Mouse (Mus musculus): ENCODE measurements around the gene Il34. TPM values are rescaled to one million over a fixed set of nuclear protein-coding genes. Genes with fewer than 3 reads are reported as not detected.

The Il34 gene
- polyA plus RNA-seq, 1 experiment from 2014 or later, result 1.2 TPM

- H3K4me2 ChIP-seq (replicated peaks; ENCODE audit: low read depth, low read length), result no peak overlapping the region
- H3K27me3 ChIP-seq (ENCODE audit: control insufficient read depth, insufficient read depth, low read length), result no peaks in the 10 kb centered on the region
- 38% methylated on average over 13 of the region's 13 CpGs for WGBS
- no peak overlapping the region for H3K9ac ChIP-seq (replicated peaks; ENCODE audit: low read depth, low read length)
- H3K27ac ChIP-seq (ENCODE audit: low read length), result no peak overlapping the region
- H3K4me1 ChIP-seq (ENCODE audit: control insufficient read depth, insufficient read depth, low read length), result peaks cover 3% of the 10 kb centered on the region; the same call in 1 of the 2 replicates
- H3K36me3 ChIP-seq (ENCODE audit: control insufficient read depth, insufficient read depth, low read length), result no peaks in the 10 kb centered on the region
- no peak overlapping the region for H3K4me3 ChIP-seq (ENCODE audit: low read depth, low read length)
- no peaks in the 10 kb centered on the region for H3K9me3 ChIP-seq (ENCODE audit: control insufficient read depth, low read depth, low read length)
- no peak for ATAC-seq (ENCODE audit: insufficient number of reproducible peaks, insufficient read depth, low FRiP score, low read depth)
Measured at GRCm38 (mm10) chr8:110750269-110750668, 55.5 kb downstream of the Il34 start.

GRCm38 (mm10) chr8:110749500-110750170 lies 56.1 kb downstream of the Il34 start:
- H3K27me3 ChIP-seq (ENCODE audit: control insufficient read depth, insufficient read depth, low read length), result no peaks in the 10 kb centered on the region
- H3K4me2 ChIP-seq (replicated peaks; ENCODE audit: low read depth, low read length), result no peak overlapping the region
- H3K9me3 ChIP-seq (ENCODE audit: control insufficient read depth, low read depth, low read length), result no peaks in the 10 kb centered on the region
- no peak overlapping the region for H3K4me3 ChIP-seq (ENCODE audit: low read depth, low read length)
- WGBS, result 53% methylated on average over 10 of the region's 10 CpGs
- no peaks in the 10 kb centered on the region for H3K4me1 ChIP-seq (ENCODE audit: control insufficient read depth, insufficient read depth, low read length)
- H3K36me3 ChIP-seq (ENCODE audit: control insufficient read depth, insufficient read depth, low read length), result no peaks in the 10 kb centered on the region
- no peak overlapping the region for H3K9ac ChIP-seq (replicated peaks; ENCODE audit: low read depth, low read length)
- no peak overlapping the region for H3K27ac ChIP-seq (ENCODE audit: low read length)
- ATAC-seq (ENCODE audit: insufficient number of reproducible peaks, insufficient read depth, low FRiP score, low read depth), result no peak

GRCm38 (mm10) chr8:110746661-110747060 lies 59.1 kb downstream of the Il34 start:
- Histone ChIP-seq H3K27me3 (ENCODE audit: control insufficient read depth, insufficient read depth, low read length) (no peaks in the 10 kb centered on the region), H3K9me3 (ENCODE audit: control insufficient read depth, low read depth, low read length) (no peaks in the 10 kb centered on the region), H3K4me3 (ENCODE audit: low read depth, low read length) (no peak overlapping the region), H3K36me3 (ENCODE audit: control insufficient read depth, insufficient read depth, low read length) (no peaks in the 10 kb centered on the region), H3K4me2 (replicated peaks; ENCODE audit: low read depth, low read length) (no peak overlapping the region), H3K4me1 (ENCODE audit: control insufficient read depth, insufficient read depth, low read length) (no peaks in the 10 kb centered on the region), H3K9ac (replicated peaks; ENCODE audit: low read depth, low read length) (no peak overlapping the region), H3K27ac (ENCODE audit: low read length) (no peak overlapping the region)
- 63% methylated on average over 9 of the region's 9 CpGs for WGBS
- ATAC-seq (ENCODE audit: insufficient number of reproducible peaks, insufficient read depth, low FRiP score, low read depth), result no peak

GRCm38 (mm10) chr8:110745162-110745561 lies 60.6 kb downstream of the Il34 start:
- Histone ChIP-seq H3K4me1 (ENCODE audit: control insufficient read depth, insufficient read depth, low read length) (no peaks in the 10 kb centered on the region), H3K4me2 (replicated peaks; ENCODE audit: low read depth, low read length) (no peak overlapping the region), H3K9me3 (ENCODE audit: control insufficient read depth, low read depth, low read length) (no peaks in the 10 kb centered on the region), H3K27ac (ENCODE audit: low read length) (no peak overlapping the region), H3K4me3 (ENCODE audit: low read depth, low read length) (no peak overlapping the region), H3K9ac (replicated peaks; ENCODE audit: low read depth, low read length) (no peak overlapping the region), H3K36me3 (ENCODE audit: control insufficient read depth, insufficient read depth, low read length) (no peaks in the 10 kb centered on the region; the same call in 1 of the 2 replicates), H3K27me3 (ENCODE audit: control insufficient read depth, insufficient read depth, low read length) (no peaks in the 10 kb centered on the region)
- WGBS, result 94% methylated on average over 10 of the region's 10 CpGs
- ATAC-seq (ENCODE audit: insufficient number of reproducible peaks, insufficient read depth, low FRiP score, low read depth), result no peak

- H3K27me3 ChIP-seq (ENCODE audit: control insufficient read depth, insufficient read depth, low read length), result no peaks in the 10 kb centered on the region
- no peak overlapping the region for H3K4me3 ChIP-seq (ENCODE audit: low read depth, low read length)
- no peaks in the 10 kb centered on the region for H3K4me1 ChIP-seq (ENCODE audit: control insufficient read depth, insufficient read depth, low read length)
- no peak overlapping the region for H3K4me2 ChIP-seq (replicated peaks; ENCODE audit: low read depth, low read length)
- ATAC-seq (ENCODE audit: insufficient number of reproducible peaks, insufficient read depth, low FRiP score, low read depth), result no peak
- H3K9me3 ChIP-seq (ENCODE audit: control insufficient read depth, low read depth, low read length), result no peaks in the 10 kb centered on the region
- WGBS, result 86% methylated on average over 5 of the region's 5 CpGs
- H3K9ac ChIP-seq (replicated peaks; ENCODE audit: low read depth, low read length), result no peak overlapping the region
- no peak overlapping the region for H3K27ac ChIP-seq (ENCODE audit: low read length)
- H3K36me3 ChIP-seq (ENCODE audit: control insufficient read depth, insufficient read depth, low read length), result peaks cover 25% of the 10 kb centered on the region
Measured at GRCm38 (mm10) chr8:110742452-110742818, 63.3 kb downstream of the Il34 start.

GRCm38 (mm10) chr8:110741816-110742451 lies 63.8 kb downstream of the Il34 start:
- ATAC-seq (ENCODE audit: insufficient number of reproducible peaks, insufficient read depth, low FRiP score, low read depth), result no peak
- Histone ChIP-seq H3K27me3 (ENCODE audit: control insufficient read depth, insufficient read depth, low read length) (no peaks in the 10 kb centered on the region), H3K4me2 (replicated peaks; ENCODE audit: low read depth, low read length) (no peak overlapping the region), H3K36me3 (ENCODE audit: control insufficient read depth, insufficient read depth, low read length) (peaks cover 30% of the 10 kb centered on the region), H3K9ac (replicated peaks; ENCODE audit: low read depth, low read length) (no peak overlapping the region), H3K4me1 (ENCODE audit: control insufficient read depth, insufficient read depth, low read length) (no peaks in the 10 kb centered on the region), H3K27ac (ENCODE audit: low read length) (no peak overlapping the region), H3K9me3 (ENCODE audit: control insufficient read depth, low read depth, low read length) (no peaks in the 10 kb centered on the region), H3K4me3 (ENCODE audit: low read depth, low read length) (no peak overlapping the region)
- WGBS, result 82% methylated on average over 15 of the region's 15 CpGs

GRCm38 (mm10) chr8:110740629-110741175 lies 65.0 kb downstream of the Il34 start:
- no peaks in the 10 kb centered on the region for H3K4me1 ChIP-seq (ENCODE audit: control insufficient read depth, insufficient read depth, low read length)
- no peak overlapping the region for H3K9ac ChIP-seq (replicated peaks; ENCODE audit: low read depth, low read length)
- no peak overlapping the region for H3K27ac ChIP-seq (ENCODE audit: low read length)
- no peaks in the 10 kb centered on the region for H3K9me3 ChIP-seq (ENCODE audit: control insufficient read depth, low read depth, low read length)
- 91% methylated on average over 5 of the region's 5 CpGs for WGBS
- H3K4me3 ChIP-seq (ENCODE audit: low read depth, low read length), result no peak overlapping the region
- H3K27me3 ChIP-seq (ENCODE audit: control insufficient read depth, insufficient read depth, low read length), result no peaks in the 10 kb centered on the region
- H3K4me2 ChIP-seq (replicated peaks; ENCODE audit: low read depth, low read length), result no peak overlapping the region
- peaks cover 39% of the 10 kb centered on the region for H3K36me3 ChIP-seq (ENCODE audit: control insufficient read depth, insufficient read depth, low read length)
- ATAC-seq (ENCODE audit: insufficient number of reproducible peaks, insufficient read depth, low FRiP score, low read depth), result no peak

- WGBS, result 89% methylated on average over 35 of the region's 35 CpGs
- no peak overlapping the region for H3K9ac ChIP-seq (replicated peaks; ENCODE audit: low read depth, low read length)
- ATAC-seq (ENCODE audit: insufficient number of reproducible peaks, insufficient read depth, low FRiP score, low read depth), result no peak
- no peaks in the 10 kb centered on the region for H3K27me3 ChIP-seq (ENCODE audit: control insufficient read depth, insufficient read depth, low read length)
- no peaks in the 10 kb centered on the region for H3K4me1 ChIP-seq (ENCODE audit: control insufficient read depth, insufficient read depth, low read length)
- H3K9me3 ChIP-seq (ENCODE audit: control insufficient read depth, low read depth, low read length), result no peaks in the 10 kb centered on the region
- H3K4me3 ChIP-seq (ENCODE audit: low read depth, low read length), result no peak overlapping the region
- no peak overlapping the region for H3K27ac ChIP-seq (ENCODE audit: low read length)
- H3K36me3 ChIP-seq (ENCODE audit: control insufficient read depth, insufficient read depth, low read length), result peaks cover 55% of the 10 kb centered on the region
- no peak overlapping the region for H3K4me2 ChIP-seq (replicated peaks; ENCODE audit: low read depth, low read length)
Measured at GRCm38 (mm10) chr8:110738591-110739195, 67.0 kb downstream of the Il34 start.

All from stomach, embryonic 14.5 days (tissue).